Mouse (Mus musculus) heart, embryonic 13.5 days (tissue): ENCODE measurements around the gene Arid5b. TPM values are rescaled to one million over a fixed set of nuclear protein-coding genes. Genes with fewer than 3 reads are reported as not detected.

ENCODE experiments used
- ATAC-seq: fragments of 200-750 bp; cut with Nextera tagmentation; 2 replicates; pipeline ENCODE4 v1.8.0; 2017; ENCODE audit warnings: moderate TSS enrichment; ENCODE audit not compliant: insufficient number of reproducible peaks, low FRiP score, low TSS enrichment; ENCODE audit errors: extremely low read depth
- H3K27ac ChIP-seq: fragments of 300-500 bp; sonication (generic); replicated peaks from 2 replicates; pipeline ENCODE4 v1.5.1; 2015; ENCODE audit warnings: moderate library complexity, mild to moderate bottlenecking, inconsistent platforms
- H3K27me3 ChIP-seq: fragments of 300-500 bp; sonication (generic); replicated peaks from 2 replicates; pipeline ENCODE4 v1.6.1; 2015; ENCODE audit warnings: mild to moderate bottlenecking, inconsistent platforms
- H3K36me3 ChIP-seq: fragments of 300-500 bp; sonication (generic); 2 replicates; pipeline ENCODE4 v1.6.1; 2015; ENCODE audit warnings: mild to moderate bottlenecking, inconsistent platforms
- H3K4me1 ChIP-seq: fragments of 300-500 bp; sonication (generic); 2 replicates; pipeline ENCODE4 v1.6.1; 2015; ENCODE audit warnings: inconsistent platforms
- H3K4me2 ChIP-seq: fragments of 300-500 bp; sonication (generic); 2 replicates; pipeline ENCODE4 v1.6.1; 2015; ENCODE audit warnings: inconsistent platforms, mild to moderate bottlenecking, moderate library complexity
- H3K4me3 ChIP-seq: fragments of 300-500 bp; sonication (generic); 2 replicates; pipeline ENCODE4 v1.5.1; 2015; ENCODE audit warnings: moderate library complexity, mild to moderate bottlenecking, inconsistent platforms
- H3K9ac ChIP-seq: fragments of 300-500 bp; sonication (generic); 2 replicates; pipeline ENCODE4 v1.6.1; 2015; ENCODE audit warnings: inconsistent platforms, mild to moderate bottlenecking, moderate library complexity
- H3K9me3 ChIP-seq: fragments of 300-500 bp; sonication (generic); 2 replicates; pipeline ENCODE4 v1.6.1; 2016; ENCODE audit warnings: inconsistent platforms
- WGBS: fragments of 180-500 bp; shearing (Covaris S2); methylation state at CpG from one replicate; pipeline ENCODE4 v1.1.7; 2015; ENCODE audit warnings: mixed read lengths; 5-methylcytosine and 5-hydroxymethylcytosine counted together
- polyA plus RNA-seq: library from polyadenylated mRNA; unstranded; fragments of >200 nt; fragmentation: Nextera tagmentation; extraction: Ambion mirVana; gene quantifications from 2 replicates; pipeline ENCODE4 v1.2.1, GENCODE M21; 2015

Gene Arid5b
- polyA plus RNA-seq, 1 experiment from 2014 or later, result 17.9 TPM

GRCm38 (mm10) chr10:68282466-68283391 lies 4.2 kb upstream of the Arid5b start:
- Histone ChIP-seq H3K27me3 (no peaks in the 10 kb centered on the region), H3K9me3 (no peaks in the 10 kb centered on the region), H3K27ac (peak overlapping the region; percentile 87), H3K4me2 (peak overlapping the region; percentile 97), H3K4me3 (peak overlapping the region; percentile 60), H3K4me1 (peaks cover 20% of the 10 kb centered on the region), H3K9ac (peak overlapping the region; percentile 83), H3K36me3 (no peaks in the 10 kb centered on the region)
- peak; percentile 75; the same call in 1 of the 2 replicates for ATAC-seq
- WGBS, result 2% methylated on average over 27 of the region's 27 CpGs

- Histone ChIP-seq H3K4me2 (no peak overlapping the region), H3K27me3 (no peaks in the 10 kb centered on the region), H3K27ac (peak overlapping the region; percentile 87), H3K4me1 (peaks cover 20% of the 10 kb centered on the region), H3K9me3 (no peaks in the 10 kb centered on the region), H3K4me3 (no peak overlapping the region), H3K36me3 (no peaks in the 10 kb centered on the region), H3K9ac (no peak overlapping the region)
- WGBS, result 48% methylated on average over 3 of the region's 3 CpGs
- no peak for ATAC-seq
Observed at GRCm38 (mm10) chr10:68281775-68282106, 3.2 kb upstream of the Arid5b start.

- no peak overlapping the region for H3K27ac ChIP-seq
Observed at GRCm38 (mm10) chr10:68281076-68281774, 2.7 kb upstream of the Arid5b start.

GRCm38 (mm10) chr10:68279516-68280501 lies 1.3 kb upstream of the Arid5b start:
- H3K36me3 ChIP-seq, result no peaks in the 10 kb centered on the region
- peak overlapping the region; percentile 80 for H3K4me3 ChIP-seq
- H3K9me3 ChIP-seq, result no peaks in the 10 kb centered on the region
- H3K4me1 ChIP-seq, result peaks cover 34% of the 10 kb centered on the region
- peak overlapping the region; percentile 92 for H3K9ac ChIP-seq
- H3K27me3 ChIP-seq, result no peaks in the 10 kb centered on the region
- H3K27ac ChIP-seq, result peak overlapping the region; percentile 84
- H3K4me2 ChIP-seq, result peak overlapping the region; percentile 90
- WGBS, result under 1% methylated on average over 41 of the region's 41 CpGs
- no peak for ATAC-seq

More at GRCm38 (mm10) chr10:68281076-68281774, 2.7 kb upstream of the Arid5b start:
- H3K36me3 ChIP-seq, result no peaks in the 10 kb centered on the region
- H3K9me3 ChIP-seq, result no peaks in the 10 kb centered on the region
- H3K27me3 ChIP-seq, result no peaks in the 10 kb centered on the region
- H3K4me1 ChIP-seq, result peaks cover 20% of the 10 kb centered on the region
- peak overlapping the region; percentile 80 for H3K4me3 ChIP-seq
- no peak overlapping the region for H3K4me2 ChIP-seq
- ATAC-seq, result no peak
- 58% methylated on average over 6 of the region's 6 CpGs for WGBS
- H3K9ac ChIP-seq, result 0 out of 2 replicates have a peak overlapping the region, but pooled peaks have one; percentile 5

GRCm38 (mm10) chr10:68277671-68278151 lies 829 bp downstream of the Arid5b start:
- Histone ChIP-seq H3K4me1 (peaks cover 35% of the 10 kb centered on the region), H3K27ac (peak overlapping the region; percentile 94), H3K4me2 (peak overlapping the region; percentile 90), H3K27me3 (no peaks in the 10 kb centered on the region), H3K36me3 (peaks cover 16% of the 10 kb centered on the region), H3K4me3 (peak overlapping the region; percentile 80), H3K9me3 (no peaks in the 10 kb centered on the region), H3K9ac (peak overlapping the region; percentile 92)
- WGBS, result 0% methylated on average over 15 of the region's 15 CpGs
- ATAC-seq, result no peak

- Histone ChIP-seq H3K9ac (peak overlapping the region; percentile 92), H3K4me1 (peaks cover 30% of the 10 kb centered on the region), H3K27me3 (no peaks in the 10 kb centered on the region), H3K4me3 (peak overlapping the region; percentile 80), H3K36me3 (peaks cover 16% of the 10 kb centered on the region), H3K4me2 (peak overlapping the region; percentile 90), H3K9me3 (no peaks in the 10 kb centered on the region), H3K27ac (peak overlapping the region; percentile 94)
- under 1% methylated on average over 32 of the region's 34 CpGs for WGBS
- peak; percentile 73 for ATAC-seq
Observed at GRCm38 (mm10) chr10:68276976-68277441, 1.5 kb downstream of the Arid5b start.

- H3K36me3 ChIP-seq, result peaks cover 16% of the 10 kb centered on the region
Observed at GRCm38 (mm10) chr10:68276350-68276975, 2.1 kb downstream of the Arid5b start.

GRCm38 (mm10) chr10:68274900-68275760 lies 3.4 kb downstream of the Arid5b start:
- peak overlapping the region; percentile 90 for H3K4me2 ChIP-seq
- H3K27ac ChIP-seq, result peak overlapping the region; percentile 94
- peaks cover 17% of the 10 kb centered on the region for H3K4me1 ChIP-seq
- WGBS, result 26% methylated on average over 18 of the region's 18 CpGs
- ATAC-seq, result no peak
- H3K4me3 ChIP-seq, result peak overlapping the region; percentile 80
- peak overlapping the region; percentile 92 for H3K9ac ChIP-seq
- H3K27me3 ChIP-seq, result no peaks in the 10 kb centered on the region
- H3K36me3 ChIP-seq, result peaks cover 27% of the 10 kb centered on the region
- no peaks in the 10 kb centered on the region for H3K9me3 ChIP-seq

More at GRCm38 (mm10) chr10:68276350-68276975, 2.1 kb downstream of the Arid5b start:
- Histone ChIP-seq H3K4me3 (peak overlapping the region; percentile 80), H3K4me1 (peaks cover 26% of the 10 kb centered on the region), H3K4me2 (peak overlapping the region; percentile 90), H3K9me3 (no peaks in the 10 kb centered on the region), H3K27me3 (no peaks in the 10 kb centered on the region), H3K27ac (peak overlapping the region; percentile 94), H3K9ac (peak overlapping the region; percentile 92)
- under 1% methylated on average over 29 of the region's 29 CpGs for WGBS
- ATAC-seq, result peak; percentile 52; the same call in 1 of the 2 replicates

GRCm38 (mm10) chr10:68269789-68270188 lies 8.8 kb downstream of the Arid5b start:
- no peaks in the 10 kb centered on the region for H3K27me3 ChIP-seq
- H3K9ac ChIP-seq, result no peak overlapping the region
- H3K9me3 ChIP-seq, result no peaks in the 10 kb centered on the region
- H3K36me3 ChIP-seq, result peaks cover 39% of the 10 kb centered on the region
- WGBS, result 89% methylated on average over 10 of the region's 10 CpGs
- no peak overlapping the region for H3K4me3 ChIP-seq
- H3K4me2 ChIP-seq, result no peak overlapping the region
- no peak overlapping the region for H3K27ac ChIP-seq
- ATAC-seq, result no peak
- peaks cover 13% of the 10 kb centered on the region for H3K4me1 ChIP-seq
